In genomic region chr13:29652791-29653190, GRCm38 (mm10) we compare ENCODE assay signal across 19 mouse cellular contexts.
A peak's percentile ranks its signal among the peaks of the same experiment; 100 is the strongest.
DNase-seq lines count a peak whose midpoint lies in the region; ATAC-seq and TF ChIP-seq lines count a peak whose summit lies in the region.
"Had no signal": no experiment of that assay in that cellular context is flagged by ENCODE, and none has a peak within 500 bp of the region (broad histone marks: within the 10 kb centered on the region; RNA-seq: fewer than 3 reads in every experiment).

No protein-coding gene starts in this region.

- H3K9me3 ChIP-seq in heart, postnatal 0 days (replicated peaks; ENCODE audit: control insufficient read depth, low read length): no peaks in the 10 kb centered on the region
- H3K9me3 ChIP-seq: embryonic facial prominence, embryonic 15.5 days; kidney, embryonic 15.5 days; midbrain, embryonic 15.5 days; neural tube, embryonic 13.5 days had no signal

- no peaks in the 10 kb centered on the region for H3K27me3 ChIP-seq in heart, postnatal 0 days (ENCODE audit: control insufficient read depth, insufficient read depth, low read length)
- H3K27me3 ChIP-seq: embryonic facial prominence, embryonic 15.5 days; kidney, embryonic 15.5 days; midbrain, embryonic 15.5 days; neural tube, embryonic 13.5 days had no signal

- peaks cover 8% of the 10 kb centered on the region for H3K4me1 ChIP-seq in heart, postnatal 0 days (ENCODE audit: control insufficient read depth, insufficient read depth)
- H3K4me1 ChIP-seq: embryonic facial prominence, embryonic 15.5 days; midbrain, embryonic 15.5 days; neural tube, embryonic 13.5 days had no signal

- no peak for ATAC-seq in heart, postnatal 0 days (ENCODE audit: insufficient read depth, low read depth)
- ATAC-seq: forebrain, embryonic 14.5 days; hindbrain, postnatal 0 days; midbrain, embryonic 15.5 days had no signal

- WGBS in heart, postnatal 0 days: 79% methylated on average over 6 of the region's 6 CpGs

- H3K9ac ChIP-seq in heart, postnatal 0 days (replicated peaks; ENCODE audit: low read depth, low read length): no peak overlapping the region
- H3K9ac ChIP-seq: embryonic facial prominence, embryonic 15.5 days; kidney, embryonic 15.5 days; midbrain, embryonic 15.5 days; neural tube, embryonic 13.5 days had no signal

- no peak overlapping the region for H3K4me2 ChIP-seq in heart, postnatal 0 days (ENCODE audit: low read depth, low read length)
- H3K4me2 ChIP-seq: embryonic facial prominence, embryonic 15.5 days; kidney, embryonic 15.5 days; midbrain, embryonic 15.5 days; neural tube, embryonic 13.5 days had no signal

- H3K4me3 ChIP-seq in heart, postnatal 0 days (ENCODE audit: low read depth, low read length): no peak overlapping the region
- H3K4me3 ChIP-seq: embryonic facial prominence, embryonic 15.5 days; kidney, embryonic 15.5 days; midbrain, embryonic 15.5 days; myocyte; neural tube, embryonic 13.5 days had no signal

- TF ChIP-seq EP300 in heart, postnatal 0 days (IDR thresholded peaks at IDR 0.05; ENCODE audit: low read depth): no peak

- DNase-seq in adrenal gland, adult 2 months: peak; percentile 32
- DNase-seq in adrenal gland, postnatal 36 days: no peak
- peak; percentile 2 for DNase-seq in heart, postnatal 0 days (ENCODE audit: low spot score)
- DNase-seq in heart, adult 9 months (ENCODE audit: low spot score in 2 of 2): no peak
- DNase-seq in urinary bladder, postnatal 14 days (ENCODE audit: low spot score): peak; percentile 37
- DNase-seq in urinary bladder, postnatal 10 days (ENCODE audit: low spot score): no peak
- DNase-seq in lung, postnatal 4 days: peak; percentile 74 to 88
- DNase-seq in spleen, postnatal 36 days (ENCODE audit: low spot score in 2 of 2): no peak
- DNase-seq: cerebellum, adult 2 months; cerebellum, postnatal 36 days; gastrocnemius, postnatal 10 days; thymus, postnatal 14 days had no signal

- no peaks in the 10 kb centered on the region for H3K36me3 ChIP-seq in heart, postnatal 0 days (replicated peaks; ENCODE audit: control insufficient read depth, insufficient read depth, low read length)
- H3K36me3 ChIP-seq: embryonic facial prominence, embryonic 15.5 days; kidney, embryonic 15.5 days; midbrain, embryonic 15.5 days; neural tube, embryonic 13.5 days had no signal

- no peak for TF ChIP-seq CTCF in heart, postnatal 0 days (IDR thresholded peaks at IDR 0.05; ENCODE audit: low read depth)

- H3K27ac ChIP-seq in heart, postnatal 0 days (ENCODE audit: low read depth): no peak overlapping the region
- H3K27ac ChIP-seq: embryonic facial prominence, embryonic 15.5 days; hindbrain, postnatal 0 days; kidney, embryonic 15.5 days; midbrain, embryonic 15.5 days; neural tube, embryonic 13.5 days had no signal

Comparison
In these comparisons a context has a peak if more than half of its experiments do, and no peak if none do; other contexts are left out.
1. DNase-seq: peak in adrenal gland, adult 2 months (single experiment), heart, postnatal 0 days (single experiment), urinary bladder, postnatal 14 days (single experiment) and lung, postnatal 4 days (2 of 2); none in adrenal gland, postnatal 36 days (0 of 2), heart, adult 9 months (0 of 2), urinary bladder, postnatal 10 days (single experiment) and spleen, postnatal 36 days (0 of 2).